Mouse (Mus musculus) limb, embryonic 14.5 days (tissue): ENCODE results near the gene Cdk1. TPM values are rescaled to one million over a fixed set of nuclear protein-coding genes. Genes with fewer than 3 reads are reported as not detected.

Source experiments
- ATAC-seq: fragments of 200-750 bp; cut with Nextera tagmentation; 2 replicates; pipeline ENCODE4 v1.8.0; 2017; ENCODE audit warnings: low read depth, moderate number of reproducible peaks, moderate TSS enrichment; ENCODE audit not compliant: low FRiP score
- DNase-seq: peaks from one replicate; pipeline ENCODE4 v3.0.0-alpha.2; 2015; ENCODE audit warnings: low spot score
- H3K27ac ChIP-seq: fragments of 300-500 bp; sonication (generic); replicated peaks from 2 replicates; pipeline ENCODE4 v1.5.1; 2014; ENCODE audit warnings: low read depth, mild to moderate bottlenecking, low read length, moderate library complexity, mixed read lengths
- H3K27me3 ChIP-seq: fragments of 300-500 bp; sonication (generic); 2 replicates; pipeline ENCODE4 v1.6.1; 2014; ENCODE audit warnings: low read length, mixed read lengths; ENCODE audit not compliant: control insufficient read depth, insufficient read depth
- H3K36me3 ChIP-seq: fragments of 300-500 bp; sonication (generic); 2 replicates; pipeline ENCODE4 v1.6.1; 2014; ENCODE audit warnings: mild to moderate bottlenecking, low read length, moderate library complexity, mixed read lengths; ENCODE audit not compliant: control insufficient read depth, insufficient read depth
- H3K4me1 ChIP-seq: fragments of 300-500 bp; sonication (generic); 2 replicates; pipeline ENCODE4 v1.6.1; 2014; ENCODE audit warnings: antibody characterized with exemption, low read length, mixed read lengths; ENCODE audit not compliant: control insufficient read depth, insufficient read depth
- H3K4me2 ChIP-seq: fragments of 300-500 bp; sonication (generic); replicated peaks from 2 replicates; pipeline ENCODE4 v1.6.1; 2014; ENCODE audit warnings: low read depth, mild to moderate bottlenecking, low read length, moderate library complexity; ENCODE audit not compliant: severe bottlenecking
- H3K4me3 ChIP-seq: fragments of 300-500 bp; sonication (generic); replicated peaks from 2 replicates; pipeline ENCODE4 v1.5.1; 2014; ENCODE audit warnings: low read length
- H3K9ac ChIP-seq: fragments of 300-500 bp; sonication (generic); 2 replicates; pipeline ENCODE4 v1.6.1; 2014; ENCODE audit warnings: mild to moderate bottlenecking, low read depth, low read length, moderate library complexity; ENCODE audit not compliant: severe bottlenecking
- H3K9me3 ChIP-seq: fragments of 300-500 bp; sonication (generic); 2 replicates; pipeline ENCODE4 v1.6.1; 2016; ENCODE audit warnings: low read length; ENCODE audit not compliant: control insufficient read depth
- POLR2A ChIP-seq: fragments of 200-500 bp; IDR thresholded peaks from 2 replicates; pipeline ENCODE4 v1.8.0; 2012; ENCODE audit warnings: inconsistent platforms, mild to moderate bottlenecking, moderate library complexity, borderline replicate concordance; ENCODE audit not compliant: insufficient read depth, insufficient read length; ENCODE audit errors: extremely low read depth
- WGBS: fragments of 180-500 bp; shearing (Covaris S2); extraction: QIAGEN DNeasy Blood & Tissue Kit; methylation state at CpG from one replicate; pipeline ENCODE4 v1.1.7; 2014; 5-methylcytosine and 5-hydroxymethylcytosine counted together
- polyA plus RNA-seq, 2 experiments: library from polyadenylated mRNA; depleted of rRNA in 1 of 2; stranded (reverse) in 1 of 2; unstranded in 1 of 2; fragments of >200 nt; fragmentation: Nextera tagmentation in 1 of 2; extraction: Ambion mirVana in 1 of 2; gene quantifications; 2 replicates each; pipeline versions ENCODE4 v1.2.1 to v1.2.3; 2012 to 2014

Gene Cdk1
- polyA plus RNA-seq, 2 experiments, result 379 to 408 TPM

DNA sequence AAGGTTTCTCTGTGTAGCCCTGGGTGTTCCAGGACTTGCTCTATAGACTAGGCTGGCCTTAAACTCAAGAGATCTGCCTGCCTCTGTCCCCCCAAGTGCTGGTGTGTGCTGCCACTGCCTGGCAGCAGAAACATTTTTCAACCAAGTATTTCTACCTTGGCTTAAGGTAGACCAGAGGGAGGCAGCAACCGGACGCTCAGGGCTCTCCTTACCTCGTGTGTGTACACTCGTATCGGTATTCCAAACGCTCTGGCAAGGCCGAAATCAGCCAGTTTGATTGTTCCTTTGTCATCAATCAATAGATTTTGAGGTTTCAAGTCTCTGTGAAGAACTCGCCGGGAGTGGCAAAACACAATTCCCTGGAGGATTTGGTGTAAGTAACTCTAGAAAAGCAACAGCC is 10.4 kb downstream of the Cdk1 start:
- Histone ChIP-seq H3K9ac (no peak overlapping the region), H3K27me3 (no peaks in the 10 kb centered on the region), H3K4me3 (no peak overlapping the region), H3K4me2 (no peak overlapping the region), H3K4me1 (peaks cover 4% of the 10 kb centered on the region; the same call in 1 of the 2 replicates), H3K36me3 (peaks cover 99% of the 10 kb centered on the region), H3K9me3 (no peaks in the 10 kb centered on the region), H3K27ac (no peak overlapping the region)
- WGBS, result 88% methylated on average over 9 of the region's 9 CpGs
- no peak for TF ChIP-seq POLR2A
- no peak for ATAC-seq
- DNase-seq, result no peak

DNA sequence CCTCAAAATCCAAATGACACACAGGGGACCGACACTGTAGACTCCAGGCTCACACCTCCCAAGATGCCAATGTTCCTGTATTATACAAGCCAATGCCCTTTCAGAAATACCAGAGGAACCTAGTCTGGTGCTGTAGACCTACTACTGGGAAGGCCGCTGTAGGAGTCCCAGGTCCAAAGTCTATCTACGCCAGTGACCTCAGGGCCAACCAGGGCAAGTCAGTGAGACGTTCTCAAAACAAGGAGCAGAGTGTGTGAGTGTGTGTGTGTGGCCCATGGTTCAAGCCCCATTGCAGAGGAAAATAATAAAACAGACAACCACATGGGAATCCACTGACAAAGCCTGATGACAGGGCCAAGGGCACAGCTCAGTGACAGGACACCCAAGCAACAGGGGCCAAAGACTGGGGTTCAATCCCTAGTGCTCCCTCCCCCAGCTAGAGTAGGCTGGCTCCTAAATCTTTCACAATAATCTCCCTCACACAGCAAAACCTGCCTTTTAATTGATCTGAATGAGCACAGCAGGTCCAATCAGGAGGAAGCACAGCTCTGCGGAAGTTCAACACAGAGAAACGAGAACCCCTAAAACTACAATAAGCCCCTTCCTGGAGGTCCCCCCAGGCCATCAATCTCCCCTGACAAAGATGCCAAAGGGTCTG is 11.0 kb downstream of the Cdk1 start:
- 0 out of 2 replicates have a peak, but pooled peaks cover 4% of the 10 kb centered on the region for H3K4me1 ChIP-seq
- H3K27ac ChIP-seq, result no peak overlapping the region
- no peak for TF ChIP-seq POLR2A
- no peak overlapping the region for H3K9ac ChIP-seq
- DNase-seq, result no peak
- no peak for ATAC-seq
- no peak overlapping the region for H3K4me2 ChIP-seq
- no peak overlapping the region for H3K4me3 ChIP-seq
- H3K36me3 ChIP-seq, result peaks cover 98% of the 10 kb centered on the region
- no peaks in the 10 kb centered on the region for H3K9me3 ChIP-seq
- no peaks in the 10 kb centered on the region for H3K27me3 ChIP-seq
- WGBS, result 70% methylated on average over 6 of the region's 6 CpGs

DNA sequence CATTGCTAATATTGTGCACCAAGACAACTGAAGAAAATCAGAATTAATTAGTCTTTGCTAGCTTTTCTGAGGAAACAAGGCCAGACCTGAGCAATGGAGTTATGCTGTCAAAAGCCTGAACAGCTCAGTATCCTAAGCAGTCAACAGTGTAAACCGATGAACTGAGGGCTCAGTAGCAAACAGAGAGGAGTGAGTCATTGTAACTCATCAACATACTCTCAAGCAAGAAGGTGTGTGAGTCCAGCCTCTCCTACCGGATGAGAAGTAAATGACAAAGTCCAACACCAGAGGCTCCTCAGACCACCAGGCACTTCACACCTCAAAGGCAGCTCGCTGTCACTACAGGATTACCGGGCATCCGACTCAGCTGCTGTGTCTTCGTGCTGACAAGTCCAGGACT is 12.7 kb downstream of the Cdk1 start:
- Histone ChIP-seq H3K4me2 (no peak overlapping the region), H3K9ac (no peak overlapping the region), H3K4me1 (no peaks in the 10 kb centered on the region), H3K4me3 (no peak overlapping the region), H3K9me3 (no peaks in the 10 kb centered on the region), H3K27me3 (no peaks in the 10 kb centered on the region), H3K27ac (no peak overlapping the region), H3K36me3 (peaks cover 99% of the 10 kb centered on the region)
- DNase-seq (no peak), ATAC-seq (no peak)
- WGBS, result 82% methylated on average over 6 of the region's 6 CpGs
- TF ChIP-seq POLR2A, result no peak

DNA sequence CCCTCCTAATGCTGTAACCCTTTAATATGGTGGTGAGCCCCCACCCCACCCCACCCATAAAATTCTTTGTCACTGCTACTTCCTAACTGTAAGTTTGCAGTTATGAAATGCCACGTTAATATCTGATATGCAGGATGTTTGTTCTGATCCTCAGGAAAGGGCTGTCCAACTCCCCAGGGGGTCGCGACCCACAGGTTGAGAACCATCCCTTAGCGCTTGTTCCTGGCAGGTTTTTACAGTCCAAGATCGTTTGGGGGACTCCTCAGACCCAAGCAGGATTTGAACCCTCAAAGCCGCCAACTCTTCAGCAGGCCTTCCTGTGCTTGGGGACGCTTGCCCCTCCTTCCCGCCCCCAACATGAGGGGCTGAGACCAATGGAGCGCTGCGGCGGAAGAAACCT is 16.5 kb downstream of the Cdk1 start:
- Histone ChIP-seq H3K4me3 (no peak overlapping the region), H3K4me1 (no peaks in the 10 kb centered on the region), H3K9me3 (no peaks in the 10 kb centered on the region), H3K36me3 (peaks cover 67% of the 10 kb centered on the region), H3K4me2 (no peak overlapping the region), H3K9ac (no peak overlapping the region), H3K27me3 (no peaks in the 10 kb centered on the region), H3K27ac (no peak overlapping the region)
- TF ChIP-seq POLR2A, result no peak
- no peak for ATAC-seq
- DNase-seq, result no peak
- WGBS, result 84% methylated on average over 11 of the region's 11 CpGs

DNA sequence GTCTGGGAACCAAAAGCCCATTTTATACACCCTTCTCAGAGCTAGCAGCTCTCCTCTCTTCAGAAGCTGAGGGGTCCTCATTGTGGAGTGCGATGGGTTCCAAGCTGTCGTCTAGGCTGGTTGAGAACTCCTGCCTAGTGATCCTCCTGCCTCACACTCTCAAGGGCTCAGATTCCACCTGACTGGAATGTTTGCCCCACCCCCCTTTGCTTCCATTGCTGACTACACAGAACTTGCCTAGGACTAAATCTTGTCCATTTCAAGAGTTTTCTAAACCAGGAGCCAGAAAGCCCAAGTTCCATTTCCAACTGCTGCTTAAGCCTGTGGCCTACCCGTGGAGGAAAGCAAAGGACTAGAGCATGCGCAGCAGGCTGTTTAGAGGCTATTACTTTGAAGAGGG is 17.1 kb downstream of the Cdk1 start:
- peaks cover 61% of the 10 kb centered on the region for H3K36me3 ChIP-seq
- no peak for ATAC-seq

More for the DNA sequence above, 17.1 kb downstream of the Cdk1 start:
- no peak for DNase-seq
- Histone ChIP-seq H3K27me3 (no peaks in the 10 kb centered on the region), H3K4me3 (no peak overlapping the region), H3K27ac (0 out of 2 replicates have a peak overlapping the region, but pooled peaks have one; percentile 13), H3K4me2 (no peak overlapping the region), H3K4me1 (no peaks in the 10 kb centered on the region), H3K9ac (no peak overlapping the region), H3K9me3 (no peaks in the 10 kb centered on the region)
- no peak for TF ChIP-seq POLR2A
- 83% methylated on average over 4 of the region's 4 CpGs for WGBS
